Mouse (Mus musculus): ENCODE measurements at regions not wholly inside any gene's neighbourhood (a gene's known extent, or its start where the extent isn't known, plus 50 kb on each side); places are given as distances from the start of the nearest gene placed in this dataset.

- TF ChIP-seq POLR2A (IDR thresholded peaks at IDR 0.05; ENCODE audit: insufficient read depth, low read depth, low read length) (no peak), CTCF (IDR thresholded peaks at IDR 0.05) (no peak), EP300 (IDR thresholded peaks at IDR 0.05; ENCODE audit: insufficient read depth, low read depth, low read length) (no peak)
- DNase-seq = no peak
- 84% methylated on average over 4 of the region's 4 CpGs for WGBS
These were observed 181.6 kb upstream of the N6amt1 start for GRCm38 (mm10) chr16:87172395-87172794.

GRCm38 (mm10) chr16:87139301-87139700 lies 214.7 kb upstream of the N6amt1 start:
- Histone ChIP-seq H3K79me2 (replicated peaks; ENCODE audit: control insufficient read depth, insufficient read depth, low read length) (no peaks in the 10 kb centered on the region), H3K27ac (no peak overlapping the region), H3K9ac (ENCODE audit: low read depth, low read length) (no peak overlapping the region), H3K36me3 (ENCODE audit: control insufficient read depth, insufficient read depth, low read length) (no peaks in the 10 kb centered on the region), H3K4me1 (ENCODE audit: control insufficient read depth, insufficient read depth, low read length) (no peaks in the 10 kb centered on the region), H3K4me3 (no peak overlapping the region), H3K27me3 (ENCODE audit: control insufficient read depth, insufficient read depth, low read length) (no peaks in the 10 kb centered on the region)
- TF ChIP-seq POLR2A (IDR thresholded peaks at IDR 0.05; ENCODE audit: insufficient read depth, low read depth, low read length) (no peak), EP300 (IDR thresholded peaks at IDR 0.05; ENCODE audit: insufficient read depth, low read depth, low read length) (no peak), CTCF (IDR thresholded peaks at IDR 0.05) (no peak)
- 85% methylated on average over 2 of the region's 2 CpGs for WGBS
- no peak for DNase-seq
- intact Hi-C loops (cut with DNase I) = no loop called here

More at GRCm38 (mm10) chr16:87172395-87172794, 181.6 kb upstream of the N6amt1 start:
- H3K36me3 ChIP-seq (ENCODE audit: control insufficient read depth, insufficient read depth, low read length) = no peaks in the 10 kb centered on the region
- no peaks in the 10 kb centered on the region for H3K27me3 ChIP-seq (ENCODE audit: control insufficient read depth, insufficient read depth, low read length)
- intact Hi-C loops (cut with DNase I) = no loop called here
- H3K9ac ChIP-seq (ENCODE audit: low read depth, low read length) = no peak overlapping the region
- H3K4me3 ChIP-seq = no peak overlapping the region
- no peaks in the 10 kb centered on the region for H3K79me2 ChIP-seq (replicated peaks; ENCODE audit: control insufficient read depth, insufficient read depth, low read length)
- H3K27ac ChIP-seq = no peak overlapping the region
- no peaks in the 10 kb centered on the region for H3K4me1 ChIP-seq (ENCODE audit: control insufficient read depth, insufficient read depth, low read length)

- no peak for DNase-seq
- intact Hi-C loops (cut with DNase I) = no loop called here
- TF ChIP-seq EP300 (IDR thresholded peaks at IDR 0.05; ENCODE audit: insufficient read depth, low read depth, low read length) (no peak), POLR2A (IDR thresholded peaks at IDR 0.05; ENCODE audit: insufficient read depth, low read depth, low read length) (no peak), CTCF (IDR thresholded peaks at IDR 0.05) (no peak)
- H3K9ac ChIP-seq (ENCODE audit: low read depth, low read length) = no peak overlapping the region
- no peaks in the 10 kb centered on the region for H3K79me2 ChIP-seq (replicated peaks; ENCODE audit: control insufficient read depth, insufficient read depth, low read length)
- no peak overlapping the region for H3K4me3 ChIP-seq
- WGBS = 71% methylated on average over 1 of the region's 1 CpGs
- no peaks in the 10 kb centered on the region for H3K36me3 ChIP-seq (ENCODE audit: control insufficient read depth, insufficient read depth, low read length)
- no peaks in the 10 kb centered on the region for H3K4me1 ChIP-seq (ENCODE audit: control insufficient read depth, insufficient read depth, low read length)
- H3K27ac ChIP-seq = no peak overlapping the region
- no peaks in the 10 kb centered on the region for H3K27me3 ChIP-seq (ENCODE audit: control insufficient read depth, insufficient read depth, low read length)
These were observed 217.5 kb upstream of the N6amt1 start for GRCm38 (mm10) chr16:87136503-87136902.

GRCm38 (mm10) chr16:87134452-87134851 lies 219.5 kb upstream of the N6amt1 start:
- intact Hi-C loops (cut with DNase I) = no loop called here
- TF ChIP-seq EP300 (IDR thresholded peaks at IDR 0.05; ENCODE audit: insufficient read depth, low read depth, low read length) (no peak), POLR2A (IDR thresholded peaks at IDR 0.05; ENCODE audit: insufficient read depth, low read depth, low read length) (no peak), CTCF (IDR thresholded peaks at IDR 0.05) (no peak)
- Histone ChIP-seq H3K27me3 (ENCODE audit: control insufficient read depth, insufficient read depth, low read length) (no peaks in the 10 kb centered on the region), H3K36me3 (ENCODE audit: control insufficient read depth, insufficient read depth, low read length) (no peaks in the 10 kb centered on the region), H3K4me3 (no peak overlapping the region), H3K9ac (ENCODE audit: low read depth, low read length) (no peak overlapping the region), H3K4me1 (ENCODE audit: control insufficient read depth, insufficient read depth, low read length) (no peaks in the 10 kb centered on the region; the same call in 1 of the 2 replicates), H3K79me2 (replicated peaks; ENCODE audit: control insufficient read depth, insufficient read depth, low read length) (no peaks in the 10 kb centered on the region), H3K27ac (no peak overlapping the region)
- no peak for DNase-seq

- Histone ChIP-seq H3K27me3 (ENCODE audit: control insufficient read depth, insufficient read depth, low read length) (no peaks in the 10 kb centered on the region), H3K4me1 (ENCODE audit: control insufficient read depth, insufficient read depth, low read length) (peaks cover 2% of the 10 kb centered on the region; the same call in 1 of the 2 replicates), H3K36me3 (ENCODE audit: control insufficient read depth, insufficient read depth, low read length) (no peaks in the 10 kb centered on the region), H3K79me2 (replicated peaks; ENCODE audit: control insufficient read depth, insufficient read depth, low read length) (no peaks in the 10 kb centered on the region), H3K9ac (ENCODE audit: low read depth, low read length) (no peak overlapping the region), H3K4me3 (no peak overlapping the region), H3K27ac (no peak overlapping the region)
- TF ChIP-seq EP300 (IDR thresholded peaks at IDR 0.05; ENCODE audit: insufficient read depth, low read depth, low read length) (no peak), POLR2A (IDR thresholded peaks at IDR 0.05; ENCODE audit: insufficient read depth, low read depth, low read length) (no peak), CTCF (IDR thresholded peaks at IDR 0.05) (no peak)
- intact Hi-C loops (cut with DNase I) = no loop called here
- 59% methylated on average over 6 of the region's 6 CpGs for WGBS
- DNase-seq = no peak
These were observed 220.1 kb upstream of the N6amt1 start for GRCm38 (mm10) chr16:87133874-87134273.

GRCm38 (mm10) chr16:87132082-87132481 lies 221.9 kb upstream of the N6amt1 start:
- 42% methylated on average over 4 of the region's 4 CpGs for WGBS
- H3K9ac ChIP-seq (ENCODE audit: low read depth, low read length) = no peak overlapping the region
- H3K4me3 ChIP-seq = no peak overlapping the region
- no peaks in the 10 kb centered on the region for H3K79me2 ChIP-seq (replicated peaks; ENCODE audit: control insufficient read depth, insufficient read depth, low read length)
- H3K4me1 ChIP-seq (ENCODE audit: control insufficient read depth, insufficient read depth, low read length) = peaks cover 2% of the 10 kb centered on the region
- TF ChIP-seq EP300 (IDR thresholded peaks at IDR 0.05; ENCODE audit: insufficient read depth, low read depth, low read length) (no peak), POLR2A (IDR thresholded peaks at IDR 0.05; ENCODE audit: insufficient read depth, low read depth, low read length) (no peak), CTCF (IDR thresholded peaks at IDR 0.05) (no peak)
- no peaks in the 10 kb centered on the region for H3K36me3 ChIP-seq (ENCODE audit: control insufficient read depth, insufficient read depth, low read length)
- DNase-seq = no peak
- no peaks in the 10 kb centered on the region for H3K27me3 ChIP-seq (ENCODE audit: control insufficient read depth, insufficient read depth, low read length)
- intact Hi-C loops (cut with DNase I) = no loop called here
- no peak overlapping the region for H3K27ac ChIP-seq

All from heart, adult 2 months (tissue).